Mouse (Mus musculus) testis, adult 2 months (tissue): Measurements from ENCODE around the gene Nudt10. TPM values are rescaled to one million over a fixed set of nuclear protein-coding genes. Genes with fewer than 3 reads are reported as not detected.
"Not testable (repeated sequence)": the region's sequence is repeated elsewhere in the genome, so short reads cannot be mapped to it uniquely, and the experiment has no call there.

ENCODE experiments used
- H3K27ac ChIP-seq: fragments of 200-500 bp; 2 replicates; pipeline ENCODE4 v1.5.1; 2012; ENCODE audit warnings: low read depth, low read length; ENCODE audit not compliant: control insufficient read depth, insufficient read depth
- H3K27me3 ChIP-seq: fragments of 200-500 bp; 2 replicates; pipeline ENCODE4 v1.6.1; 2012; ENCODE audit warnings: mild to moderate bottlenecking, low read length, moderate library complexity; ENCODE audit not compliant: control insufficient read depth, insufficient read depth
- H3K36me3 ChIP-seq: fragments of 200-500 bp; 2 replicates; pipeline ENCODE4 v1.6.1; 2012; ENCODE audit warnings: mild to moderate bottlenecking, low read length; ENCODE audit not compliant: control insufficient read depth, insufficient read depth
- H3K4me1 ChIP-seq: fragments of 200-500 bp; 2 replicates; pipeline ENCODE4 v1.6.1; 2012; ENCODE audit warnings: low read length; ENCODE audit not compliant: control insufficient read depth, insufficient read depth
- H3K4me3 ChIP-seq: fragments of 200-500 bp; 2 replicates; pipeline ENCODE4 v1.5.1; 2012; ENCODE audit warnings: low read depth, mild to moderate bottlenecking, low read length, moderate library complexity, mixed read lengths; ENCODE audit not compliant: control insufficient read depth
- CTCF ChIP-seq: fragments of 200-500 bp; IDR thresholded peaks from 2 replicates; pipeline ENCODE4 v1.5.1; 2012; ENCODE audit warnings: low read depth, mild to moderate bottlenecking, inconsistent platforms, low read length, moderate library complexity; ENCODE audit not compliant: control insufficient read depth, insufficient read depth, insufficient replicate concordance
- POLR2A ChIP-seq: fragments of 200-500 bp; IDR thresholded peaks from 2 replicates; pipeline ENCODE4 v1.6.1; 2012; ENCODE audit warnings: low read depth, mild to moderate bottlenecking, inconsistent platforms, low read length, moderate library complexity; ENCODE audit not compliant: control insufficient read depth
- polyA plus RNA-seq: library from polyadenylated mRNA; depleted of rRNA; stranded (reverse); fragments of >200 nt; gene quantifications from 2 replicates; pipeline ENCODE4 v1.2.3, GENCODE M21; 2012; rRNA removed

Nudt10 gene
- 0.99 TPM in 2 replicates for polyA plus RNA-seq

GRCm38 (mm10) chrX:6172823-6173640 is at the start of gene Nudt10:
Nudt10 (minus strand) TSS chrX:6173015.
- not testable (repeated sequence) for H3K4me1 ChIP-seq, H3K27me3 ChIP-seq, H3K27ac ChIP-seq, H3K36me3 ChIP-seq
- H3K4me3 ChIP-seq, result peak within 1 kb of the TSS; percentile 18; the same call in 1 of the 2 replicates

- H3K27ac ChIP-seq, H3K4me3 ChIP-seq, H3K27me3 ChIP-seq, H3K36me3 ChIP-seq, H3K4me1 ChIP-seq: not testable (repeated sequence)
Measured at GRCm38 (mm10) chrX:6172136-6172822, 536 bp downstream of the Nudt10 start.

GRCm38 (mm10) chrX:6171718-6172117 is 1.1 kb downstream of the Nudt10 start:
- no peak overlapping the region; the same call in 1 of the 2 replicates for H3K4me3 ChIP-seq
- H3K36me3 ChIP-seq, result no peaks in the 10 kb centered on the region
- no peaks in the 10 kb centered on the region for H3K27me3 ChIP-seq
- TF ChIP-seq CTCF, result no peak
- no peak for TF ChIP-seq POLR2A
- H3K27ac ChIP-seq, result no peak overlapping the region
- H3K4me1 ChIP-seq, result no peaks in the 10 kb centered on the region; the same call in 1 of the 2 replicates

Other genes starting within 250 kb of the Nudt10 start
- 0.64 and 1.2 TPM in 2 replicates for gene Nudt11, start 125.6 kb downstream of the Nudt10 start, polyA plus RNA-seq
- 1.6 and 1.7 TPM in 2 replicates for gene AU022751, start 89.6 kb downstream of the Nudt10 start, polyA plus RNA-seq
- 0.04 TPM in 1 of 2 replicates, not detected in the other for gene Bmp15, start 147.7 kb upstream of the Nudt10 start, polyA plus RNA-seq
- gene Shroom4, start 226.8 kb upstream of the Nudt10 start, polyA plus RNA-seq, result 0.35 and 0.49 TPM in 2 replicates